24 mouse cellular contexts compared by ENCODE assay signal in the genomic region with DNA sequence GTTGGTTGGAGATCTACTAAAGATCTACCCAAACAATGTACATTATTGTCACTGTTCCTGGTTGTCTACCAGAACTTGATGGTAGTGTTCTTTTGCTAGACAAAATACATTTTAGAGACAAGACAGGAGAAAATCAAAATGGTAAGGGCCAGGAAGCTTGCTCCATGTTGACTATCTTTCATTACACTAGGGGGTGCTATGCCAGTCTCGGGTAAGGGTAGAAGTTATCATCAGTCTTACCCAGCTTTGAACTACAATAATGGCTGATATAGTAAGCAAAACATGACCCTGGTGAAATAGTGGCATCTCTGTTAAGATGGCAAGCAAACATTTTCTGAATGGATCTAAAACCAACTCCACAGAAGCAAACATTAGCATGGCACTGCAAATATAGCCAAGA. TPM values are rescaled to one million over a fixed set of nuclear protein-coding genes. Genes with fewer than 3 reads are reported as not detected.
"Had no signal": no experiment of that assay in that cellular context is flagged by ENCODE, and none has a peak within 500 bp of the region (broad histone marks: within the 10 kb centered on the region; RNA-seq: fewer than 3 reads in every experiment).

No protein-coding gene starts in this region.

- H3K9ac ChIP-seq: lung, embryonic 14.5 days; midbrain, embryonic 12.5 days; neural tube, embryonic 13.5 days; neural tube, embryonic 15.5 days had no signal

- H3K4me2 ChIP-seq: lung, embryonic 14.5 days; midbrain, embryonic 12.5 days; neural tube, embryonic 13.5 days; neural tube, embryonic 15.5 days had no signal

- H3K27me3 ChIP-seq: megakaryocyte, embryonic 14.5 days; midbrain, embryonic 12.5 days; neural tube, embryonic 13.5 days; neural tube, embryonic 15.5 days had no signal

- DNase-seq: lung, adult 18-20 months; lung, embryonic 14.5 days; lung, postnatal 10 days; lung, postnatal 4 days; midbrain, embryonic 14.5 days; retina, postnatal 1 day; right cerebral cortex, adult 18-20 months; right cerebral cortex, postnatal 25 days; right cerebral cortex, postnatal 4 days; spleen, adult 18-20 months; thymus, adult 2 months; thymus, postnatal 25 days; thymus, postnatal 4 days had no signal

- ATAC-seq: midbrain, embryonic 16.5 days had no signal

- H3K27ac ChIP-seq: midbrain, embryonic 12.5 days; neural tube, embryonic 13.5 days; neural tube, embryonic 15.5 days had no signal

- H3K4me3 ChIP-seq: megakaryocyte, embryonic 14.5 days; midbrain, embryonic 12.5 days; myocyte; neural tube, embryonic 13.5 days; neural tube, embryonic 15.5 days had no signal

- H3K9me3 ChIP-seq: megakaryocyte, embryonic 14.5 days; midbrain, embryonic 12.5 days; neural tube, embryonic 13.5 days; neural tube, embryonic 15.5 days had no signal

- H3K4me1 ChIP-seq: megakaryocyte, embryonic 14.5 days; midbrain, embryonic 12.5 days; neural tube, embryonic 13.5 days; neural tube, embryonic 15.5 days had no signal

- H3K36me3 ChIP-seq: midbrain, embryonic 12.5 days; neural tube, embryonic 13.5 days; neural tube, embryonic 15.5 days had no signal

RNA-seq across cellular contexts. Expression of a gene that starts 10.4 kb away (rescaled TPM):
- polyA plus RNA-seq: liver, embryonic 16.5 days; lung, embryonic 14.5 days; lung, embryonic 16.5 days; midbrain, embryonic 12.5 days; midbrain, embryonic 14.5 days; midbrain, embryonic 16.5 days; neural tube, embryonic 11.5 days; neural tube, embryonic 13.5 days; neural tube, embryonic 15.5 days; small intestine, adult 2 months; thymus, adult 2 months had no signal

RNA-seq across cellular contexts. Expression of a gene that starts 54.4 kb away (rescaled TPM):
- polyA plus RNA-seq: liver, embryonic 16.5 days; lung, embryonic 14.5 days; lung, embryonic 16.5 days; midbrain, embryonic 12.5 days; midbrain, embryonic 14.5 days; midbrain, embryonic 16.5 days; neural tube, embryonic 11.5 days; neural tube, embryonic 13.5 days; neural tube, embryonic 15.5 days; small intestine, adult 2 months; urinary bladder, adult 2 months had no signal
